Mouse (Mus musculus): ENCODE results near the gene Eif6.
"Not testable (repeated sequence)": the region's sequence is repeated elsewhere in the genome, so short reads cannot be mapped to it uniquely, and the experiment has no call there.

The Eif6 gene

GRCm38 (mm10) chr2:155826630-155827424 lies at the start of gene Eif6:
Eif6 (minus strand) TSS chr2:155826925.
- peak; percentile 88 to 93 for DNase-seq

DNA sequence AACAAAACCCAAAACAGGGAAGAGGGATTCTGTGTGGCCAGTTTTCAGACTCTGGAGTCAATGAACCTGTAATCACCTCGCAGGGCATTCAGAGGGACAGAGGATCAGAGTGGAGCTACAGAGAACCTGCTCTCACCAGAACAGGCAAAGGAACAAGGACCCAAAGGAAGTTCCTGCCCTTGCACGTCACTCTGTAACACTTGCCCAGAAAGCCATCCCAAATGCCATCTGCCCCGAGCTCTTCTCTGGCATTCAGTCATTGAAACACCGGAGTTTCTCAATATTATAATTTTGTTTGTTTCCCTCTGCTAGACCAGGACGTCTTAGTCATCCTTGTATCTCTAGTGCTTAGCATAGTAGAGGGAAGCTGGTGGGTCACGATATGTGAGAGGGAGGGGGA lies 46.9 kb upstream of the Eif6 start:
- DNase-seq = no peak

DNA sequence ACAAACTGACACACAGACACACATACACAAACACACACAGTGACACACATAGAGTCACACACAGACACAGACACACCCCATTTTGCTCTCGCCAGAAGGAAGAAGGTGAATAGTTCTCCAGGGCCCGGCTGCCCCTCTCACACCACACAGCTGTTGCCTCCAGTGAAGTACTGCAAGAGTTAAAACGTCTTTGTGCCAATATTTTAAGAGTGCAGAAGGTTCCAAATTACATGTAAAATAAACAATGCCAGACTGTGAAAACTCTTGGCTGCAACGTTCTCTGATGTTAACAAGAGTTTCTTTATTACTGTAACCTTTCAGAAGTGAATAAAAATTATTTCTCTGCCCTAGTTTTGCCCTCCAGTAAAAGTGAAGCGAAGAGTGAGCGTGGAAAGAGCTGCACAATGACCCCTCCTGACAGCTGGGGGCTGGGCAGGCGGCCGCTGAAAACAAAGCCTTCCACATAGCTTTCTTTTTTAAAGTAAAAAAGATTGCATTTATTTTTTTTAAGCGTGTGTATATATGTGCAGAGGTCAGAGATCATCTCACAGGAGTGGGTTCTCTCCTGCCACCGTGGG lies 46.3 kb upstream of the Eif6 start:
- peak in 1 of 2 experiments; percentile 39 for DNase-seq

DNA sequence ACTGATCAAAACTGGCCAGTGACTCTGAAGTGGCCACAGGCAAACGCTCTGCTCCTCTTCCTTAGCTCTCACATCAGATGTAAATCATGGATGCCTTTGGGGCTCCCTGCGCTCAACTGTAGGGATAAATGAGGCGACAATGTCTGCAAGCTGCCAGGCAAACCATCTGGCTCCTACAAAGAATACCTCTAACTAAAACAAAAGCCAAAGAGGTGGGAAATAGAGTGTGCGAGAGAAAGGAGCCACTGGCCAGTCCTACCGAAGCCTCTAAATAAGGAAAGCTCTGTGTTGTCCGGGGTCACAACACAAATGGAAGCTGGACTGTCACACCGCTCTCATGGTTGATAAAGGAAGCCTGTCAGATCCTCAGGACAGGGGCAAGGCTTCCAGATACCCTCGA lies 45.8 kb upstream of the Eif6 start:
- no peak for DNase-seq

- no peak for DNase-seq
Measured at GRCm38 (mm10) chr2:155869772-155870171, 43.0 kb upstream of the Eif6 start.

DNA sequence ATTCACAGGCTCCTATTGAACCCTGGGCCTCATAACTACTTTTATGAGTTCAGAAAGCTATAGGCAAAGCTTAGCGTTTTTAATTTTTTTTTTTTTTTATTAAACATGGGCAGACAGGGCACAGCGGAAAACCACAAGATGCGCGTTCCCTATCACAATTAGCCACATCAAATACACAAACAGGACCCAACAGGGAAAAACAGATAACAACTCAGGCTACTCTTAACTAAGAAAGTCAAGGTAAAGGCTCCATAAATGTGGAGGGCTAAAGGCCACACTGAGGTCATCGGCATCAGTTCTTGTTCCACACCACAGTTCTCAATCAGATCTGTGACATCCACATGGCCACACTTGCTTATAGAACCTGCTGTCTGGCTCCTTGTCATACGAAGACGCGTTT lies 41.6 kb upstream of the Eif6 start:
- DNase-seq = no peak

GRCm38 (mm10) chr2:155863301-155863867 lies 36.7 kb upstream of the Eif6 start:
- peak in 1 of 2 experiments; percentile 16 for DNase-seq

GRCm38 (mm10) chr2:155862573-155863300 lies 36.0 kb upstream of the Eif6 start:
- peak; percentile 68 to 78 for DNase-seq

DNA sequence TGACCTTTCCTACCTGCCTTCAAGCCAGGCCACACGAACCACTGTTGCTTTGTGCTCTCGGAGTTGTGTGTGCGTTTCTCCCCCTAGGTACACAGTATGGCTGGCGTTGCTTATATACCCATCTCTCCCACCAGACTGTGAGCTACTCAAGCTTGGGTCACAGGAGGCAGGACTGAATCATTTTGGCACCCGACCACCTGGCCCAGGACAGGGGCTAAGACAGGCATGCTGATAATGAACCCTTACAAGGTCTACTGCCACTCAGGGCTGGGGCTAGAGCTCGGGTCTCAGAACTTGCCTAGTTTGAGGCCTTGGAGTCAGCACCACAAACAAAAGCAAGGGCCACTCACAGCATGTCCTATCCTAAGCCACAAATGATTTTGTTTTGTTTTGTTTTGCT lies 34.9 kb upstream of the Eif6 start:
- no peak for DNase-seq

- no peak for DNase-seq
Measured at GRCm38 (mm10) chr2:155860102-155860501, 33.4 kb upstream of the Eif6 start.

GRCm38 (mm10) chr2:155852536-155852935 lies 25.8 kb upstream of the Eif6 start:
- DNase-seq = no peak

- no peak for DNase-seq
Measured at GRCm38 (mm10) chr2:155850120-155850519, 23.4 kb upstream of the Eif6 start.

DNA sequence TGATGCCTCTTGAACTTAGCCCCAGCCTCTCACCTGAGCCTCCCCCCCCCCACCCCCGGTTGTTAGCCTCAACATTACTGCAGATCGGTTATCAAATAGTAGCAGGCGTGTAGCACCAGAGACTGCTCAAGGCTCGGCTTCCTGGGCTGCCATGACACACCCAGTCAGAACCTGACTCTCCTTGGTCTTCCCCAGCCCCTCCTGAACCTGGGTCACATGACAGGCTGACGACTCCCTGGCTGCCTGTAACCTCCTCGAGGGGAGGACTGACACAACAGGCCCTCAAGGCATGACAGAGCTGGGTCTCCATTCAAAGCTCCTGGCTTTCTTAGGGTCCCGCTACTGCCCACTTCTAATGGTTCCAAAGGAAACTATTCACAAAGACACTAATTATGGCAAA lies 22.7 kb upstream of the Eif6 start:
- DNase-seq = no peak

GRCm38 (mm10) chr2:155848291-155848690 lies 21.6 kb upstream of the Eif6 start:
- DNase-seq = peak; percentile 84 to 88

- no peak for DNase-seq
Measured at GRCm38 (mm10) chr2:155846930-155847329, 20.2 kb upstream of the Eif6 start.

- no peak for DNase-seq
Measured at GRCm38 (mm10) chr2:155838961-155839360, 12.2 kb upstream of the Eif6 start.

DNA sequence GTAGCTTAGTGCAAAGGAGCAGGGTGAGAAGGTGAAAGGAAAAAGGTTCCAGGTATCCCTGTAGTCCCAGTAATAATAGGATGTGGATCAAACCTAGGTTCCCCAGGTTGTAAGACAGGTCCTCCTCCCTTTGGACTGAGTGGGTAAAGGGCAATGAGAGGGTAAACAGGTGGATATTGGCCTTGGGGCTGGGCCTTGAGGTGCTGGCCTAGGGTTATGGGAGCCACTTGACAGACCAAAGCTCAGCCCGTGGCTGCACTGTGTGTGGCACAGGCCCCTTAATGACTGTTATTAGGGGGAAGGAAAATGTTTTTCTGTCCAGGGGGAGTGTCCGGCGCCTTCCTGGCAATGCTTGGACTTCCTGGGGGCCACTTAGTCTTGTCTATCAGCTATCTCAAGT lies 11.2 kb upstream of the Eif6 start:
- DNase-seq = no peak

DNA sequence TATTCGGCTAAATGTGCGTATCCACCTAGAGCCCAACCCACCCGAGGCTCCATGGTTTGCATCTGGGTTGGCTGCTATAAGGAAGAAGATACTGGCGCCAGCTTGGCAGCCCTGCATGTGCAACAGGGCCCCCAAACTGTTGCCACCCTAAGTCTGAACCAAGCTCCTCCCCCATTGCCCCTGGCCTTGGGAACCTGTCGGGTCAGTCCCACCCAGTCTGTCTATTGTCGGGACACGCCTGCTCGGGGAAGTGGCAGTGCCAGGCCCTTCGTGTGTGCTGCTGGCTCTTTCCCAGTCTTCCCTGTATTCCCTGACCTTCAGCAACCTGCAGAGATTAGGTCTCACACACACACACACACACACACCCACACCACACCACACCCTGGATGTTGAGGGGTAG lies 8.0 kb upstream of the Eif6 start, which contains the start of gene Fam83c:
Gene Fam83c (minus strand): TSS at position 123 of the 400 bp plus-strand sequence.
- DNase-seq = no peak

DNA sequence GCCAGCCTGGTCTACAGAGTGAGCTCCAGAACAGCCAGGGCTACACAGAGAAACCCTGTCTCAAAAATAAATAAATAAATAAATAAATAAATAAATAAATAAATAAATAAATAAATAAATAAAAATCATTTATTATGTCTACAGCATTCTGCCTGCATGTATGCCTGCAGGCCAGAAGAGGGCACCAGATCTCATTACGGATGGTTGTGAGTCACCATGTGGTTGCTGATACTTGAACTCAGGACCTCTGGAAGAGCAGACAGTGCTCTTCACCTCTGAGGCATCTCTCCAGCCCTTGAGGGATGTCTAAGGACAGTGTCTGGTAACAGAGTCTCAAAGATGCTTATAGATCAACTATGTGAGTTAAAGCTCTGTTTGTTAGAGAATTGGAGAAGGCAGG lies 5.4 kb upstream of the Eif6 start:
- not testable (repeated sequence) for DNase-seq

DNA sequence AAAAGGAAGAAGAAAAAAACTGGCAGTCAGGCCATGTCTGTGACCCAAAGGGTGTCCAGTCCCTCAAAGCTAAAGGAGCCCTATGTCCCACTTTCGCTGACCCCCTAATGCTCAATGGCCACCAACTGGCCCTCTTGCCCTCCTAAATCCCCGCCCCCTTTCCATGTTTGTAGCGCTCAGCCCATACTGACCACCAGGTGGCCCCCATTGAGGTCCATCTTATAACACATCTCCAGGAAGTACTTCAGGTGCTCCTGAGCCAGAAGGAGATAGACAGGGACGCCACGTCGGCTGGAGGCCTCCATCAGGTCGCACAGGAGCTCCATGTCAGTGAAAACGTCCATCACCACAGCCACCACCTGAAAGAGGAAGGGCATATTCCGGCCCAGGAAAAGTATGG lies 4.6 kb upstream of the Eif6 start:
- DNase-seq = peak; percentile 45 to 61

- no peak for DNase-seq
Measured at GRCm38 (mm10) chr2:155830841-155831240, 4.1 kb upstream of the Eif6 start.

DNA sequence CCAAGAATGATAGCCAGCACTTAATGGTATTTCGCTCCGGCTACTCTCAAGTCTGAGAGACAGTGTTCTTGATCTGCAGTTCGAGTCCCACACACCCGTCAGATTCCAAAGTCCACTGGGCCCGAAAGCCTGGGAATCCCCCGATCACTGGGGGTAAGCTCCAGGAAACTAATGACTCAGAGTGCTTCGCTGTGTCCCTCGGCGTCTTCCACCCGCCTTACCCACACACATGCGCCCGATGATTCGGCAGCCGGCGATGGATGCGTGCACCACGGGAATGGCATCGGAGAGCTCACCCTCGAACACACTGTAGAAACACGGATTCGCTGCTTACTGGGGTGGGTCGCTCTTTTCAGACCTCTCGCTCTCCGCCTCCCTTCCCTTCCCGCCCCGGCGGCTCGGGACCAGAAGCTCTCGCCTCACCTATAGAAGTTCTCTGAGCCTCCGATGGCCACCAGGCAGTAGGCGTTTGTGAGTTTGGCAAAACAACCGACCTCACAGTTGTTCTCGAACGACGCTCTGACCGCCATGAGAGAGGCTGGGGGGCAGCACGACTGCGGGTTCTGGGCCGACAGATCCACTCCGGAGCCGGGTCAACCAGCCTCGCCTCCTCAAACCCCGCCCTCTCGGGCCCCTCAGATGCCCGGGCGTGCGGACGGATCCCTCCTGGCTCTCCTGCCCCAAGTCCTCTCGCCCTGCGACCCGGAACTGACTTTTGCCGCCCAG lies 658 bp downstream of the Eif6 start:
- DNase-seq = peak; percentile 30 to 55

GRCm38 (mm10) chr2:155823722-155824121 lies 3.0 kb downstream of the Eif6 start:
- DNase-seq = no peak
